Mouse (Mus musculus) heart, embryonic 12.5 days (tissue): ENCODE measurements around the gene Scpep1. TPM values are rescaled to one million over a fixed set of nuclear protein-coding genes. Genes with fewer than 3 reads are reported as not detected.

Experiments
- polyA plus RNA-seq: library from polyadenylated mRNA; unstranded; fragments of >200 nt; fragmentation: Nextera tagmentation; extraction: Ambion mirVana; gene quantifications from 2 replicates; pipeline ENCODE4 v1.2.1, GENCODE M21; 2016

Gene Scpep1
- polyA plus RNA-seq, 1 experiment from 2014 or later = 47.5 TPM

Other genes starting within 250 kb of the Scpep1 start
- 18.7 and 20.5 TPM in 2 replicates for gene Msi2, start 237.0 kb downstream of the Scpep1 start, polyA plus RNA-seq
- 34.1 and 38.9 TPM in 2 replicates for gene Akap1, start 90.9 kb downstream of the Scpep1 start, polyA plus RNA-seq
- gene Elobl, start 11.5 kb upstream of the Scpep1 start, polyA plus RNA-seq = not detected in 2 replicates
- 15.5 and 16.1 TPM in 2 replicates for gene Coil, start 14.8 kb upstream of the Scpep1 start, polyA plus RNA-seq
- 15.2 and 15.3 TPM in 2 replicates for gene Trim25, start 43.9 kb upstream of the Scpep1 start, polyA plus RNA-seq
- gene Dgke, start 111.4 kb upstream of the Scpep1 start, polyA plus RNA-seq = 7.2 and 8.2 TPM in 2 replicates
- not detected in 2 replicates for gene Gm525, start 118.4 kb upstream of the Scpep1 start, polyA plus RNA-seq